Comparison of ENCODE assay signal across 9 mouse cellular contexts in genomic region chr6:29436461-29436934, GRCm38 (mm10). TPM values are rescaled to one million over a fixed set of nuclear protein-coding genes. Genes with fewer than 3 reads are reported as not detected.
DNase-seq lines count a peak whose midpoint lies in the region; ATAC-seq lines count a peak whose summit lies in the region.
"Had no signal": no experiment of that assay in that cellular context is flagged by ENCODE, and none has a peak within 500 bp of the region (broad histone marks: within the 10 kb centered on the region; RNA-seq: fewer than 3 reads in every experiment).

No protein-coding gene starts in this region.

- DNase-seq in cerebellum, postnatal 10 days: peak; percentile 32 to 45
- DNase-seq in cerebellum, adult 18-20 months: no peak
- DNase-seq in adrenal gland, postnatal 36 days: peak; percentile 20 to 50
- peak; percentile 84 for DNase-seq in gastrocnemius, postnatal 14 days

- H3K27me3 ChIP-seq in hindbrain, embryonic 15.5 days: peaks cover 34% of the 10 kb centered on the region
- peaks cover 41% of the 10 kb centered on the region for H3K27me3 ChIP-seq in midbrain, embryonic 13.5 days

- WGBS in hindbrain, embryonic 15.5 days: 5% methylated on average over 11 of the region's 11 CpGs
- WGBS in midbrain, embryonic 13.5 days: 2% methylated on average over 11 of the region's 11 CpGs

- H3K4me3 ChIP-seq in hindbrain, embryonic 15.5 days: no peak overlapping the region
- no peak overlapping the region for H3K4me3 ChIP-seq in midbrain, embryonic 13.5 days (replicated peaks)

- H3K4me1 ChIP-seq in hindbrain, embryonic 15.5 days (replicated peaks): peaks cover 45% of the 10 kb centered on the region
- H3K4me1 ChIP-seq in midbrain, embryonic 13.5 days (replicated peaks): peaks cover 47% of the 10 kb centered on the region

- intact Hi-C loops in gastrocnemius, postnatal 14 days (cut with DNase I; ENCODE audit: low total_unique reads): no loop called here

- no peak overlapping the region for H3K9ac ChIP-seq in hindbrain, embryonic 15.5 days
- H3K9ac ChIP-seq in midbrain, embryonic 13.5 days (replicated peaks): peak overlapping the region; percentile 56

- no peaks in the 10 kb centered on the region for H3K36me3 ChIP-seq in hindbrain, embryonic 15.5 days
- no peaks in the 10 kb centered on the region for H3K36me3 ChIP-seq in midbrain, embryonic 13.5 days

- H3K9me3 ChIP-seq in hindbrain, embryonic 15.5 days: no peaks in the 10 kb centered on the region
- H3K9me3 ChIP-seq in midbrain, embryonic 13.5 days: no peaks in the 10 kb centered on the region

- H3K27ac ChIP-seq in hindbrain, embryonic 15.5 days (replicated peaks): peak overlapping the region; percentile 79
- peak overlapping the region; percentile 76 for H3K27ac ChIP-seq in midbrain, embryonic 13.5 days

- ATAC-seq in hindbrain, embryonic 15.5 days (ENCODE audit: low FRiP score, low read depth): peak; percentile 55
- ATAC-seq in midbrain, embryonic 13.5 days: peak; percentile 56
- ATAC-seq in CD4-positive, CD25-positive, alpha-beta regulatory T cell, adult 4 months: no peak
- no peak for ATAC-seq in erythroid progenitor cell, adult 5-6 weeks (replicated peaks; ENCODE audit: low FRiP score, poor library complexity, severe bottlenecking)

- H3K4me2 ChIP-seq in hindbrain, embryonic 15.5 days: peak overlapping the region; percentile 81
- peak overlapping the region; percentile 76 for H3K4me2 ChIP-seq in midbrain, embryonic 13.5 days (replicated peaks)

RNA-seq across cellular contexts. Expression of gene Flnc, which starts 3.4 kb away (rescaled TPM):
- total RNA-seq in adrenal gland, postnatal 36 days (2021): 1 to 10 TPM; 4.7 to 5.1 TPM
- total RNA-seq in gastrocnemius, postnatal 14 days (2021): 100 to 1,000 TPM; 267 to 438 TPM
- 4.2 and 5.1 TPM in 2 replicates for polyA plus RNA-seq in hindbrain, embryonic 15.5 days (2015; fragmentation: Nextera tagmentation; extraction: Ambion mirVana)
- 2.8 and 3.8 TPM in 2 replicates for polyA plus RNA-seq in midbrain, embryonic 13.5 days (2015; fragmentation: Nextera tagmentation; extraction: Ambion mirVana)
- polyA plus RNA-seq in CD4-positive, CD25-positive, alpha-beta regulatory T cell, adult 4 months (2017; shearing (Covaris generic)): not detected
- total RNA-seq in erythroid progenitor cell, adult 5-6 weeks (2015; ENCODE audit: low replicate concordance): not detected in 2 replicates
- total RNA-seq in erythroid progenitor cell, adult 5-6 weeks (2017; ENCODE audit: low replicate concordance): not detected in 2 replicates
- total RNA-seq: hematopoietic stem cell, adult 5-6 weeks had no signal

RNA-seq across cellular contexts. Expression of gene Atp6v1f, which starts 31.0 kb away (rescaled TPM):
- 100 to 1,000 TPM; 205 to 224 TPM for total RNA-seq in adrenal gland, postnatal 36 days (2021)
- total RNA-seq in gastrocnemius, postnatal 14 days (2021): 10 to 100 TPM; 97.8 to 99.2 TPM
- 346 and 360 TPM in 2 replicates for polyA plus RNA-seq in hindbrain, embryonic 15.5 days (2015; fragmentation: Nextera tagmentation; extraction: Ambion mirVana)
- 309 and 328 TPM in 2 replicates for polyA plus RNA-seq in midbrain, embryonic 13.5 days (2015; fragmentation: Nextera tagmentation; extraction: Ambion mirVana)
- polyA plus RNA-seq in CD4-positive, CD25-positive, alpha-beta regulatory T cell, adult 4 months (2017; shearing (Covaris generic)): 100 to 1,000 TPM; 325 to 332 TPM
- total RNA-seq in erythroid progenitor cell, adult 5-6 weeks (2015; ENCODE audit: low replicate concordance): 66.7 and 71.7 TPM in 2 replicates
- 24.1 and 45.5 TPM in 2 replicates for total RNA-seq in erythroid progenitor cell, adult 5-6 weeks (2017; ENCODE audit: low replicate concordance)

RNA-seq across cellular contexts. Expression of gene Atp6v1fnb, which starts 34.7 kb away (rescaled TPM):
- under 1 TPM in 1 of 2 experiments, not detected in 1; 0.43 TPM for total RNA-seq in adrenal gland, postnatal 36 days (2021)
- total RNA-seq in gastrocnemius, postnatal 14 days (2021): not detected
- polyA plus RNA-seq in hindbrain, embryonic 15.5 days (2015; fragmentation: Nextera tagmentation; extraction: Ambion mirVana): 0.35 and 0.42 TPM in 2 replicates
- 0.47 and 0.53 TPM in 2 replicates for polyA plus RNA-seq in midbrain, embryonic 13.5 days (2015; fragmentation: Nextera tagmentation; extraction: Ambion mirVana)
- polyA plus RNA-seq in CD4-positive, CD25-positive, alpha-beta regulatory T cell, adult 4 months (2017; shearing (Covaris generic)): not detected
- total RNA-seq in erythroid progenitor cell, adult 5-6 weeks (2015; ENCODE audit: low replicate concordance): not detected in 2 replicates
- total RNA-seq in erythroid progenitor cell, adult 5-6 weeks (2017; ENCODE audit: low replicate concordance): 0.64 TPM in 1 of 2 replicates, not detected in the other

RNA-seq across cellular contexts. Expression of gene Ccdc136, which starts 40.4 kb away (rescaled TPM):
- 1 to 10 TPM; 3.3 to 3.9 TPM for total RNA-seq in adrenal gland, postnatal 36 days (2021)
- total RNA-seq in gastrocnemius, postnatal 14 days (2021): 10 to 100 TPM in 1 of 2 experiments, 1 to 10 TPM in 1; 9.6 to 13.2 TPM
- 43.3 and 52.6 TPM in 2 replicates for polyA plus RNA-seq in hindbrain, embryonic 15.5 days (2015; fragmentation: Nextera tagmentation; extraction: Ambion mirVana)
- polyA plus RNA-seq in midbrain, embryonic 13.5 days (2015; fragmentation: Nextera tagmentation; extraction: Ambion mirVana): 28.6 and 30.4 TPM in 2 replicates
- polyA plus RNA-seq in CD4-positive, CD25-positive, alpha-beta regulatory T cell, adult 4 months (2017; shearing (Covaris generic)): under 1 TPM in 1 of 2 experiments, not detected in 1; 0.51 TPM
- not detected in 2 replicates for total RNA-seq in erythroid progenitor cell, adult 5-6 weeks (2015; ENCODE audit: low replicate concordance)
- not detected in 2 replicates for total RNA-seq in erythroid progenitor cell, adult 5-6 weeks (2017; ENCODE audit: low replicate concordance)

RNA-seq across cellular contexts. Expression of gene Opn1sw, which starts 48.2 kb away (rescaled TPM):
- total RNA-seq in adrenal gland, postnatal 36 days (2021): not detected
- total RNA-seq in gastrocnemius, postnatal 14 days (2021): under 1 TPM; 0.09 to 0.14 TPM
- polyA plus RNA-seq in hindbrain, embryonic 15.5 days (2015; fragmentation: Nextera tagmentation; extraction: Ambion mirVana): 0.34 and 0.53 TPM in 2 replicates
- 0.30 and 0.41 TPM in 2 replicates for polyA plus RNA-seq in midbrain, embryonic 13.5 days (2015; fragmentation: Nextera tagmentation; extraction: Ambion mirVana)
- under 1 TPM; 0.38 to 0.62 TPM for polyA plus RNA-seq in CD4-positive, CD25-positive, alpha-beta regulatory T cell, adult 4 months (2017; shearing (Covaris generic))
- total RNA-seq in erythroid progenitor cell, adult 5-6 weeks (2015; ENCODE audit: low replicate concordance): not detected in 2 replicates
- not detected in 2 replicates for total RNA-seq in erythroid progenitor cell, adult 5-6 weeks (2017; ENCODE audit: low replicate concordance)
- total RNA-seq: hematopoietic stem cell, adult 5-6 weeks had no signal

Comparison
In these comparisons a context has a peak if more than half of its experiments do, and no peak if none do; other contexts are left out.
1. DNase-seq: peak in cerebellum, postnatal 10 days (2 of 2), adrenal gland, postnatal 36 days (2 of 2) and gastrocnemius, postnatal 14 days (single experiment); none in cerebellum, adult 18-20 months (0 of 2).
2. ATAC-seq: peak in hindbrain, embryonic 15.5 days (single experiment) and midbrain, embryonic 13.5 days (single experiment); none in CD4-positive, CD25-positive, alpha-beta regulatory T cell, adult 4 months (single experiment) and erythroid progenitor cell, adult 5-6 weeks (single experiment).
3. RNA of gene Flnc, which starts 3.4 kb away (total RNA-seq): 267 to 438 TPM in gastrocnemius, postnatal 14 days; 4.7 to 5.1 TPM in adrenal gland, postnatal 36 days and not detected in erythroid progenitor cell, adult 5-6 weeks; every median in the first group is over 10 times any median in the second.